Comparison of ENCODE assay signal across 17 mouse cellular contexts in genomic region chr9:58532236-58532635, GRCm38 (mm10). TPM values are rescaled to one million over a fixed set of nuclear protein-coding genes. Genes with fewer than 3 reads are reported as not detected.
"Had no signal": no experiment of that assay in that cellular context is flagged by ENCODE, and none has a peak within 500 bp of the region (broad histone marks: within the 10 kb centered on the region; RNA-seq: fewer than 3 reads in every experiment).

No protein-coding gene starts in this region.

- H3K9ac ChIP-seq: lung, embryonic 14.5 days; midbrain, embryonic 13.5 days; midbrain, embryonic 15.5 days; neural tube, embryonic 13.5 days; neural tube, embryonic 15.5 days had no signal

- H3K9me3 ChIP-seq: midbrain, embryonic 13.5 days; midbrain, embryonic 15.5 days; neural tube, embryonic 13.5 days; neural tube, embryonic 15.5 days had no signal

- H3K27me3 ChIP-seq: midbrain, embryonic 13.5 days; midbrain, embryonic 15.5 days; neural tube, embryonic 13.5 days; neural tube, embryonic 15.5 days had no signal

- H3K4me1 ChIP-seq: midbrain, embryonic 13.5 days; neural tube, embryonic 13.5 days; neural tube, embryonic 15.5 days had no signal

- DNase-seq: lung, adult 18-20 months; lung, embryonic 14.5 days; lung, postnatal 10 days; lung, postnatal 4 days; right cerebral cortex, postnatal 14 days; thymus, adult 18-20 months; thymus, postnatal 14 days; thymus, postnatal 36 days had no signal

- ATAC-seq: midbrain, embryonic 13.5 days; midbrain, embryonic 15.5 days had no signal

- H3K27ac ChIP-seq: midbrain, embryonic 13.5 days; midbrain, embryonic 15.5 days; neural tube, embryonic 13.5 days; neural tube, embryonic 15.5 days had no signal

- H3K4me2 ChIP-seq: lung, embryonic 14.5 days; midbrain, embryonic 11.5 days; midbrain, embryonic 13.5 days; midbrain, embryonic 15.5 days; neural tube, embryonic 13.5 days; neural tube, embryonic 15.5 days had no signal

- H3K4me3 ChIP-seq: midbrain, embryonic 13.5 days; midbrain, embryonic 15.5 days; myocyte; neural tube, embryonic 13.5 days; neural tube, embryonic 15.5 days had no signal

RNA-seq across cellular contexts. Expression of gene Cd276, which starts 23.0 kb away (rescaled TPM):
- total RNA-seq: megakaryocyte-erythroid progenitor cell, adult 5-6 weeks had no signal

RNA-seq across cellular contexts. Expression of gene Insyn1, which starts 43.8 kb away (rescaled TPM):
- total RNA-seq: megakaryocyte, adult 5-6 weeks; megakaryocyte-erythroid progenitor cell, adult 5-6 weeks had no signal
- polyA plus RNA-seq: liver, embryonic 16.5 days had no signal
